Mouse (Mus musculus) kidney, adult 8-10 months (tissue): ENCODE data around the gene Gm29866.
"Not testable (repeated sequence)": the region's sequence is repeated elsewhere in the genome, so short reads cannot be mapped to it uniquely, and the experiment has no call there.

Source experiments
- DNase-seq, 2 experiments: peaks; one replicate each; pipeline ENCODE4 v3.0.0; 2022

Gm29866 gene

GRCm38 (mm10) chrY:20993557-20993956, at the start of gene Gm29866:
Gene Gm29866, minus strand, starts transcription at chrY:20993657.
- not testable (repeated sequence) for DNase-seq
